Mouse (Mus musculus) small intestine, adult 10 weeks (tissue): Measurements from ENCODE around the gene Extl1. TPM values are rescaled to one million over a fixed set of nuclear protein-coding genes. Genes with fewer than 3 reads are reported as not detected.

Experiments used
- polyA plus RNA-seq: library from polyadenylated mRNA; stranded (reverse); fragments of 350-450 nt; fragmentation: Illumina TruSeq; extraction: RNeasy Lipid Tissue Mini Kit (QIAGEN cat#74804); gene quantifications from one replicate; pipeline ENCODE4 v1.2.3, GENCODE M21; 2014; ENCODE audit warnings: low replicate concordance

The Extl1 gene
- polyA plus RNA-seq: not detected

GRCm38 (mm10) chr4:134383750-134384149 is at the start of gene Extl1:
Gene Extl1, minus strand, starts transcription at chr4:134383850.

DNA sequence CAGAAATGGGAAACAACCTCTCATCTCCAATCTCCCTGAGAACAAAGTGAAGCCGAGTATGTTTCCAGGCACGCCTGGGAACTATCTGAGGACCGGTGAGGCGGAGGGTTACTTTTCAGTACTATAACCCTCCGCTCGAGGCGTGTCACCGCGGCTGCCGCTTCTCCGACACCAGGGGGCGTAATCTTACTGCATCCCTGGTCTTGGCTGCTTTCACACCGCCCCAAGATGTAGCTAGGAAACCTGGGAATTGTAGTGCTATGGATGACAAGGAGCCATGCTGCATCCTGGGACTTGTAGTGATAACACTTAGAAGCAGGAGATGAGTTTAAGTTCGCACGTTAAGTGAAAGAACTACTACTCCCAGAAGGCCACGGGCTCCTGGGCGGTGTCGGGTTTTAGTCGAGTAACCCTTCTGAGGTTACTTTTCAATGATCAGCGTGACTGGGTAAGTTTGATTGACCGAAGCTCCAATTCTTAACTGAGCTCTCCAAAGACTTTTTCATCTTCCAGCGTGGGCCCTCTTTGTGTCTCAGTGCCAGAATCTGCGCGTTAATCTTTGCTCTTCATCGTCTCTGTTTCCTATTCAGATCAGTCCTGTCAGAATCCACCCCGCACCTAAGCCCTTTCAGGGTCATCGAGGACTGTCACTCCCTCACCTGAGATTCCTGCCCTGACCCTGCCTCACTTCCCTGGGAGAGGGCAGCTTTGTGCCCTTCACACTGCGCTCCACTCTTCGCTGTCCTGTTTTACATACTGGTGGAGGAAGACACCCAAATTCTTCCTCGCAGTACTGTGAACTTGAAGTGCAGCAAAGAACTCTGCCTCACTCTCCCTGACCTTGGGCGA is 12.6 kb upstream of the Extl1 start, which contains the start of gene Pafah2:
TSS of gene Pafah2 (plus strand) at position 344 of the 849 bp plus-strand sequence.

DNA sequence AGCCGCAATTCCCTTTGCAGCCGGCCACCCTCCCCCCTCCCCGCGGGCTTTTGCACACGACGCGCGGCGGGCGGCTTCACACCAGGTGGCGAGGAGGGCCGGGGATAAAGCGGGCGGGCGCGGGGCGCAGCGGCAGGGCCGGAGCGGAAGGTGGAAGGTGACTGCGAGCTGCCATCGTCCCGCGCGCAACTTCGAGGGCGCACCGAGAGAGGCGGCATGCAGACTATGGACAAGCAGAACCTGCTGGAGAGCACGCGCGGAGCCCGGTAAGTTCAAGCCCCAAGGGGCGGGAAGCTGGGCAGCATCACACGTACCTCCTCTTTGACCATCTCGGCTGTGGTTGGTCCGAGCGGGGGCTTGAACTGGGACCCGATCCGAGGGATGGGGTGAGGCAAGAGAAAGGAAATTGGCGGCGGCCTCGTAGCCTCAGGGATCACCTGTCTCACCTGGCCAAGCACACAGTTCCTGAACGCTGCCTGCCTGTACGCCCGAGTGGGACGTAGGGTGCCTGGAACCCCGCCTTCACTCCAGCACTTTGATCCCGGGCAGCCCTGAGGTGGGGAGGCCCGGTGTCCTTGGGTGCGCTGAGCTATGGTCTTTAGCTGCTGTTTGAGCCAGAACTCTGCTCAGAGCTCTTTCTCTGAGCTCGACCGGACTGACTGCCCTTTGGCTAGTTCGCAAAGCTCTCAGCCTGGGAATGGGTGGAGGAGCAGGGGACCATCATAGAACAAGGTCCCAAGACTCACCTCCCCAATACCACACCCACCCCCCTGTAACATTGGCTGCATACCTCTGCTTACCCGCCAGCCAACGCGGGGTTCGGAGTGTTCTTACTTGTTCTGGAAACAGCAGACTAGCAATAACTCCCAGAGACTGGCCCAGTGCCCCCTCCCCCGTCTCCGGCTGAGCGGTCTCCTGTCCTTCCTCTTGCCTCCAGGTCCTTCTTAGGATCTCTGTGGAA is 40.3 kb downstream of the Extl1 start, which contains the start of gene Slc30a2:
TSS of gene Slc30a2 (plus strand) at position 111 of the 961 bp plus-strand sequence.

GRCm38 (mm10) chr4:134314876-134315275 is 68.8 kb downstream of the Extl1 start, which contains the start of gene Trim63:
Gene Trim63, plus strand, starts transcription at chr4:134315120.

Other genes starting within 250 kb of the Extl1 start
- gene Cep85, start 196.7 kb downstream of the Extl1 start, polyA plus RNA-seq: 3.7 TPM
- not detected for gene Gm7534, start 180.8 kb downstream of the Extl1 start, polyA plus RNA-seq
- gene Catsper4, start 156.5 kb downstream of the Extl1 start, polyA plus RNA-seq: not detected
- 1.0 TPM for gene Cnksr1, start 145.5 kb downstream of the Extl1 start, polyA plus RNA-seq
- gene E130218I03Rik, start 140.2 kb downstream of the Extl1 start, polyA plus RNA-seq: not detected
- 0.22 TPM for gene Zfp593, start 138.3 kb downstream of the Extl1 start, polyA plus RNA-seq
- not detected for gene Gm30191, start 136.9 kb downstream of the Extl1 start, polyA plus RNA-seq
- not detected for gene Grrp1, start 129.7 kb downstream of the Extl1 start, polyA plus RNA-seq
- gene Pdik1l, start 96.0 kb downstream of the Extl1 start, polyA plus RNA-seq: 28.0 TPM
- gene Trim63, start 68.7 kb downstream of the Extl1 start, polyA plus RNA-seq: 0.48 TPM
- gene Slc30a2, start 40.7 kb downstream of the Extl1 start, polyA plus RNA-seq: 17.2 TPM
- 19.8 TPM for gene Pafah2, start 12.5 kb upstream of the Extl1 start, polyA plus RNA-seq
- 73.5 TPM for gene Stmn1, start 84.5 kb upstream of the Extl1 start, polyA plus RNA-seq
- 10.1 TPM for gene Paqr7, start 112.8 kb upstream of the Extl1 start, polyA plus RNA-seq
- gene Aunip, start 127.1 kb upstream of the Extl1 start, polyA plus RNA-seq: 2.0 TPM
- gene Mtfr1l, start 151.5 kb upstream of the Extl1 start, polyA plus RNA-seq: 27.0 TPM
- 0.45 TPM for gene Selenon, start 168.3 kb upstream of the Extl1 start, polyA plus RNA-seq